Mouse (Mus musculus) kidney, adult 2 months (tissue): ENCODE results near the gene Ankrd36.

Source experiments
- CTCF ChIP-seq: fragments of 200-500 bp; conservative IDR thresholded peaks from 2 replicates; pipeline ENCODE4 v1.5.1; 2011; ENCODE audit warnings: low read depth, mild to moderate bottlenecking, control low read depth, low read length, moderate library complexity, mixed read lengths; ENCODE audit not compliant: insufficient read depth, insufficient read length
- POLR2A ChIP-seq: fragments of 200-500 bp; IDR thresholded peaks from one replicate; pipeline ENCODE4 v1.6.1; 2011; ENCODE audit warnings: low read depth, low read length, control low read depth

GRCm38 (mm10) chr11:5560273-5560672, 9.2 kb upstream of the Ankrd36 start:
- TF ChIP-seq POLR2A (no peak), CTCF (no peak)
